Mouse (Mus musculus) stomach, embryonic 16.5 days (tissue): ENCODE measurements around the gene Msh4. TPM values are rescaled to one million over a fixed set of nuclear protein-coding genes. Genes with fewer than 3 reads are reported as not detected.

Experiments
- ATAC-seq: fragments of 200-750 bp; cut with Nextera tagmentation; 2 replicates; pipeline ENCODE4 v1.8.0; 2017; ENCODE audit warnings: moderate number of reproducible peaks, moderate TSS enrichment; ENCODE audit not compliant: insufficient read depth, low FRiP score
- H3K27ac ChIP-seq: fragments of 300-500 bp; sonication (generic); 2 replicates; pipeline ENCODE4 v1.5.1; 2014; ENCODE audit warnings: low read length
- H3K27me3 ChIP-seq: fragments of 300-500 bp; sonication (generic); 2 replicates; pipeline ENCODE4 v1.6.1; 2014; ENCODE audit warnings: low read length, control low read depth, mixed read lengths; ENCODE audit not compliant: control insufficient read depth, insufficient read depth
- H3K36me3 ChIP-seq: fragments of 300-500 bp; sonication (generic); 2 replicates; pipeline ENCODE4 v1.6.1; 2014; ENCODE audit warnings: low read length; ENCODE audit not compliant: control insufficient read depth, insufficient read depth
- H3K4me1 ChIP-seq: fragments of 300-500 bp; sonication (generic); 2 replicates; pipeline ENCODE4 v1.6.1; 2014; ENCODE audit warnings: low read length, control low read depth, mixed read lengths; ENCODE audit not compliant: control insufficient read depth, insufficient read depth
- H3K4me2 ChIP-seq: fragments of 300-500 bp; sonication (generic); 2 replicates; pipeline ENCODE4 v1.6.1; 2014; ENCODE audit warnings: low read depth, low read length, mixed read lengths
- H3K4me3 ChIP-seq: fragments of 300-500 bp; sonication (generic); replicated peaks from 2 replicates; pipeline ENCODE4 v1.5.1; 2014; ENCODE audit warnings: mild to moderate bottlenecking, low read length
- H3K9ac ChIP-seq: fragments of 300-500 bp; sonication (generic); 2 replicates; pipeline ENCODE4 v1.6.1; 2014; ENCODE audit warnings: low read length
- H3K9me3 ChIP-seq: fragments of 300-500 bp; sonication (generic); replicated peaks from 2 replicates; pipeline ENCODE4 v1.6.1; 2016; ENCODE audit warnings: low read length, control low read depth; ENCODE audit not compliant: control insufficient read depth
- WGBS: fragments of 180-500 bp; shearing (Covaris S2); extraction: QIAGEN DNeasy Blood & Tissue Kit; methylation state at CpG from one replicate; pipeline ENCODE4 v1.1.7; 2014; 5-methylcytosine and 5-hydroxymethylcytosine counted together
- polyA plus RNA-seq: library from polyadenylated mRNA; unstranded; fragments of >200 nt; fragmentation: Nextera tagmentation; extraction: Ambion mirVana; gene quantifications from 2 replicates; pipeline ENCODE4 v1.2.1, GENCODE M21; 2015

Gene Msh4
- polyA plus RNA-seq, 1 experiment from 2014 or later, result not detected

DNA sequence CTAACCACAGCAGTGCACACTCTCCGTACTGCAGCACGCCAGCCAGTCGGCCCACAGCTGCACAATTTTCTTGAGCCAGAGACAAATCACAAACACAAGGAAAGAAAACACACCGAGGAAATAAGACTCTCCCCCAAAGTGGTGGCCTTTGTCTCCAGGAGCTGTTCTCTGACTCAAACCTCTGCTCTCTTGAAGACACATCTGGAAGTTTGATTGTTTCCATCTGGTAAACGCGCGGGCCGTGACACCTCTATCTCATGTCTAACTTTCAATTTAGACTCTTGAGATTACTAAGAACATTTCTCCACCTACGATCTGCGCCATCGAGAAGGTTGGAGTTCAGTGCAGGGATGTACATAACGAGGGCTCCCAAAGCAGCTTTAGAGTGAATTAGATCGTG lies 97.5 kb downstream of the Msh4 start:
- 69% methylated on average over 13 of the region's 13 CpGs for WGBS

DNA sequence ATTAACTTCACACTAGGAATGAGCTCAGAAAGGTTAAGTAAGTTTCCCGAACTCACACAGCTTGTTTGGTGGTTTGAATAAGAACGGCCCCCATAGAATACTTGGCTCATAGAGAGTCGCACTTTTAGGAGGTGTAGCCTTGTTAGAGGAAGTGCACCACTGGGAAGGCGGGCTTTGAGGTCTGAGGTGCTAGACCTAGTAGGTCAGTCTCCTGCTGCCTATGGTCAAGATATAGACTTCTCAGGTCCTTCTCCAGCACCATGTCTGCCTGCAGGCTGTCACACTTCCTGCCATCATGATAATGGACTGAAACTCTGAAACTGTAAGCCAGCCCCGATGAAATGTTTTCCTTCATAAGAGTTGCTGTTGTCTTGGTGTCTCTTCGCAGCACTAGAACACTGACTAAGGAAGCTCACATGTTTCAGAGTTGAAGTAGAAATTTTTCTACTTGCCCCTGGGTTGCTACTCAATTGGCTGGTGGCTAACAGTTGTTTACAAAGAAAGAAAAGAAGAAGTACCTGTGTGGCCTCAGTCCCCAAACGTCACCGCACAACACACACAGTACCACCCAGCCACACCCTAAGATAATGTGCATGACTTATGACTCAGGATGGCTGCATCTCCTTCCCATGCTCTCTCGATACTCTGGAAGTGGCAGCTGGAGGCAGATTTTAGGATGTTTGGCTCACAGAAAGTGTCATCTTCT lies 98.3 kb downstream of the Msh4 start:
- no peak for ATAC-seq
- 0 out of 2 replicates have a peak, but pooled peaks cover 10% of the 10 kb centered on the region for H3K4me1 ChIP-seq
- H3K27me3 ChIP-seq, result no peaks in the 10 kb centered on the region
- H3K36me3 ChIP-seq, result no peaks in the 10 kb centered on the region
- no peak overlapping the region for H3K4me2 ChIP-seq
- H3K27ac ChIP-seq, result no peak overlapping the region
- no peak overlapping the region for H3K4me3 ChIP-seq
- H3K9ac ChIP-seq, result no peak overlapping the region
- H3K9me3 ChIP-seq, result no peaks in the 10 kb centered on the region
- 82% methylated on average over 9 of the region's 9 CpGs for WGBS

More for the DNA sequence above, 97.5 kb downstream of the Msh4 start:
- no peaks in the 10 kb centered on the region for H3K27me3 ChIP-seq
- H3K9me3 ChIP-seq, result no peaks in the 10 kb centered on the region
- H3K9ac ChIP-seq, result no peak overlapping the region
- no peak overlapping the region for H3K4me2 ChIP-seq
- no peaks in the 10 kb centered on the region for H3K36me3 ChIP-seq
- no peak overlapping the region for H3K4me3 ChIP-seq
- no peak for ATAC-seq
- H3K27ac ChIP-seq, result no peak overlapping the region
- H3K4me1 ChIP-seq, result 0 out of 2 replicates have a peak, but pooled peaks cover 11% of the 10 kb centered on the region

Other genes starting within 250 kb of the Msh4 start
- 32.4 and 34.9 TPM in 2 replicates for gene St6galnac3, start 181.0 kb downstream of the Msh4 start, polyA plus RNA-seq
- gene Asb17, start 61.9 kb downstream of the Msh4 start, polyA plus RNA-seq, result 0.42 and 0.74 TPM in 2 replicates
- 47.4 and 48.9 TPM in 2 replicates for gene Rabggtb, start 6.9 kb upstream of the Msh4 start, polyA plus RNA-seq
- gene Acadm, start 38.5 kb upstream of the Msh4 start, polyA plus RNA-seq, result 106 and 112 TPM in 2 replicates
- gene Slc44a5, start 67.3 kb upstream of the Msh4 start, polyA plus RNA-seq, result 0.94 and 1.1 TPM in 2 replicates